Mouse (Mus musculus) adrenal gland, adult 18-20 months (tissue): ENCODE data around the gene Vmn1r117. TPM values are rescaled to one million over a fixed set of nuclear protein-coding genes. Genes with fewer than 3 reads are reported as not detected.
"Not testable (repeated sequence)": the region's sequence is repeated elsewhere in the genome, so short reads cannot be mapped to it uniquely, and the experiment has no call there.

ENCODE experiments used
- DNase-seq, 2 experiments: peaks; one replicate each; pipeline ENCODE4 v3.0.0; 2021 to 2022; ENCODE audit warnings: low spot score in 2 of 2
- long read RNA-seq, 2 experiments: library from polyadenylated mRNA; stranded (forward); transcript quantifications; one replicate each; pipeline ENCODE4 v2.0.0; 2021
- total RNA-seq, 2 experiments: library from RNA; stranded (reverse); gene quantifications; 1 replicate in 1 of 2; 2 replicates in 1 of 2; pipeline ENCODE4 v1.2.3; 2021

Gene Vmn1r117
- not detected for total RNA-seq
- long read RNA-seq, experiment 1 = 0 reads
- long read RNA-seq, experiment 2 = 0 reads

GRCm38 (mm10) chr7:20884021-20884420 is at the start of gene Vmn1r117:
Vmn1r117 (minus strand) TSS chr7:20884121.
- not testable (repeated sequence) for DNase-seq

DNA sequence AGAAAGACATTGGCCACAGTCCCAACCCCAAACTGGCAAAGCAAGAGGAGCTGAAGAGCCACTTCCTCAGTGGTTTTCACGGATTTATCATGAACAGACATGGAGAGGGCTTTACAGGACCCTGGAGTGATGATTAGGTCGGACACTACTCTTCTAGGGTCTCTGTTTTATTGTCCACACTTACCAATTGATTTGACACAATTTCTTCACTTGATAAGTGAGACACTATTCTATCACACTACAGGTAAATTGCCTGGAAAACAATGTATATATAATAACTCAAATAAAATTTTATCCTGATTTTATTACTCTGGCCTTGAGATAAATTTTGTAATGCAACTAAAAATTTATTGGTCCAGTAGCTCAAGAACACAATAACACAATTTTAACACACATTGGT is 28.3 kb upstream of the Vmn1r117 start, which contains the start of gene Vmn1r118:
Gene Vmn1r118 (minus strand): TSS at position 101 of the 400 bp plus-strand sequence.
- DNase-seq = not testable (repeated sequence)

GRCm38 (mm10) chr7:20871956-20872355 is 12.0 kb downstream of the Vmn1r117 start, which contains the start of gene Vmn1r116:
Vmn1r116 (plus strand) TSS chr7:20872256.
- DNase-seq = not testable (repeated sequence)

DNA sequence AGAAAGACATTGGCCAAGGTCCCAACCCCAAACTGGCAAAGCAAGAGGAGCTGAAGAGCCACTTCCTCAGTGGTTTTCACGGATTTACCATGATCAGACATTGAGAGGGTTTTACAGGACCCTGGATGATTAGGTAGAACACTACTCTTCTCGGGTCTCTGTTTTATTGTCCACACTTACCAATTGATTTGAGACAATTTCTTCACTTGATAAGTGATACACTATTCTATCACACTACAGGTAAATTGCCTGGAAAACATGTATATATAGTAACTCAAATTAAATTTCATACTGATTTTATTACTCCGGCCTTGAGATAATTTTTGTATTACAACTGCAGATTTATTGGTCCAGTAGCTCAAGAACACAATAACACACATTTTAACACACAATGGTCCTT is 39.0 kb downstream of the Vmn1r117 start, which contains the start of gene Vmn1r115:
Gene Vmn1r115 (minus strand): TSS at position 101 of the 400 bp plus-strand sequence.
- DNase-seq = not testable (repeated sequence)

Other genes with a start within 250 kb of the Vmn1r117 start
- gene Vmn1r107, start 215.2 kb downstream of the Vmn1r117 start, total RNA-seq = not detected
- not detected for gene Vmn1r111, start 180.9 kb downstream of the Vmn1r117 start, total RNA-seq
- gene Gm10668, start 153.5 kb downstream of the Vmn1r117 start, total RNA-seq = not detected
- not detected for gene Vmn1r112, start 112.9 kb downstream of the Vmn1r117 start, total RNA-seq
- gene Vmn1r113, start 96.8 kb downstream of the Vmn1r117 start, total RNA-seq = not detected
- gene Vmn1r114, start 71.9 kb downstream of the Vmn1r117 start, total RNA-seq = not detected
- not detected for gene Vmn1r115, start 39.1 kb downstream of the Vmn1r117 start, total RNA-seq
- gene Vmn1r116, start 11.9 kb downstream of the Vmn1r117 start, total RNA-seq = not detected
- gene Vmn1r118, start 28.2 kb upstream of the Vmn1r117 start, total RNA-seq = not detected
- gene Vmn1r119, start 128.3 kb upstream of the Vmn1r117 start, total RNA-seq = not detected
- not detected for gene Vmn1r120, start 169.7 kb upstream of the Vmn1r117 start, total RNA-seq
- not detected for gene Vmn1r121, start 214.4 kb upstream of the Vmn1r117 start, total RNA-seq